Mouse (Mus musculus) layer of hippocampus, adult 9-10 months (tissue): Measurements from ENCODE around the gene Celf2.
A peak's percentile ranks its signal among the peaks of the same experiment; 100 is the strongest.

ENCODE experiments used
- DNase-seq: peaks from one replicate; pipeline ENCODE4 v3.0.0; 2022; ENCODE audit warnings: low spot score

Gene Celf2

DNA sequence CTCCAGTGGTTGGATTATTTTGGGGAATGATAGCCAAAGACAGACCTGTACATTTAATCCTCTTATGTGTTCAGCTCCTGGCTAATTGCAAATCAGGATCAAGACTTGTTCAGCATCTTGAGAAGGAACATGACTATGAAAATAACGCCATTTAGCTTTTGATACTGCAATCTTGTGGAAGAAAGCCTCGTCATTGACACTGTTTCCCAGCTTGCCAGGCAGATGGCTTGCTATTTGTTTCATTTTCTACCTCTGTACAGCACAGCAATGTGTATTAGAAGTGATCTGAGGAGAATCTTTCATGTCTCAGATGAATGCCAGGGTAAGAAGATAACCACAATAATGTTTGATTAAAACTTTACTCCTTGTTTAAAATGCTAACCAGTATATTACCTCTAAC is 315.9 kb downstream of the Celf2 start:
- no peak for DNase-seq

DNA sequence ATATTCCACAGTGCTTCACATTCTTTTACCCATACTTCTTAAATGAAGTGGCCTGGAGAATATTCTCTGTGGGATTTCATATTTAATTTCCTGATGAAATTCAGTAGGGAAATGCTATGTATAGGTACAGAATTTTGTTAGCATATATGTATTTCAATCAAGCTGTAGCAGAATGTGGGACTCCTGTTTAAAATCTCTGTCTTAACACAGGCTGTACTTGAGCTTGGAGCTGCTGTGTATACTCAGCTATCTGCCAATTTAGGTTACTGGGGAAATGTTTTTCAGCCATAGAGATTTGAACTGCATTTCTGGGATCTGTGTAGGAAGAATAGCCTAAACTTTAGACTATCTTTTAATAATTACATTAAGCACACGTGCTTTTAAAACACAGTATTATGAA is 330.2 kb downstream of the Celf2 start:
- DNase-seq = no peak

DNA sequence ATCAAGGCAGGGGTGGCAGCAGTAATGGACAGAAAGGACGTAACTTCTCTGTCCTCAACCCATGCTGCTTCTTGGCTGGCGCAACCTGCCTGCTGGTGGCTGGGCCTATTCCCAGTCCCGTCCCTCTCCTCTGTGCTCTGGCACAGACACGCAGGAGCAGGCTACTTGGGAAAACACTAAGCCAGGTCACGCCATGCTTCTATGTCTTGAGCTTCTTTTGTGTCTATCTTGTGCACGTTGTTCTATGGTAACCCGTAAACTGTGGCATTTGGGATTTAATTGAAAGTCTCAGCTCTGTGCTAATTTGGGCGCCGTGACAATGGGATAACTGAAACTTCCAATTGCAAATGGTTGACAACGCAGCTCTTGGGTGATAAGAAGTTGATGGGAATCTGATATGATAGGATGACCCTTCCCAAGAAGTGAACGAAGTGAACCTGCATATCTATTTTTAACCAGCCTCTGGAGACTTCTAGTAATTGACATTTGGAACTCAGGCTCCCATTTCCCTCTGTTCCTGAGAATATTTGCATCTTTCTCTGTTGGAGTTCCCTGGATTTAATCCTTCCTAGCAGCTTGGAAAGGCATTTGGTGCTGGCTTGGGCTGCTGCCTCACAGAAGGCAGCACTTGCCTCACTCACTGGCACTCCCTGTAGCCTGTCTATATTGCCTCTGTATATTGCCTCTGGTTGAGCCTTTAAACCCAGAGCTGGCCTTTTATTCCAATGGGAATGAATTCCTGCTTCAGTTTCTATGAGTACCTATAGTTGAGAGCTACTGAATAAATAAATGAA is 335.9 kb downstream of the Celf2 start:
- peak; percentile 38 for DNase-seq

DNA sequence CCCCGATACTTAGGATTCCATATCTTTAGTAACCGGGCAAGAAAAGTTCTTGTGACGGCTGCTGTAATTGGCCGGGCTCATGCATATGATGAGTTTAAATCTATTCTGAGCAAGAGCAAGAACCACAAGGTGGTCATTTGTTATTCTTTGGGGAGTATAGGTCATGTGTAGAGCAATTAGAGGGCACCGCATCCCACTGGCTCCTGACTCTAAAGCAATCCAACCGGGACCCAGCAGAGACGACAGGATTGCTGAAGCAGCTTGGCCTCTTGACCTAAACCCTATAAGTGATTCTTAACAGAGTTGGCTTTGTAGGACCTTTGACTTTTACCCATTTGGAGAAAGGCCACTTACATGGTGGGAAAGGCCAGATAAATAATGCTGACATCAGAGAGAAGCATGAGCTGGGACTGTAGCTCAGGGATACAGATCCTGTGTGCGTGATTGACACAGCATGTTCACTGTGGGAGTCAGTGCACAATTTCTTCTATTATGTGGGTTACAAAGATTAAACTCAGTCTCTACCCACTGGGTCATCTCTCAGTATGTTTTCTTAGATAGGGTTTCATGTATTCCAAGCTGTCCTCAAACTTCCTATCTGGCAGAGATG is 338.2 kb downstream of the Celf2 start:
- DNase-seq = no peak

DNA sequence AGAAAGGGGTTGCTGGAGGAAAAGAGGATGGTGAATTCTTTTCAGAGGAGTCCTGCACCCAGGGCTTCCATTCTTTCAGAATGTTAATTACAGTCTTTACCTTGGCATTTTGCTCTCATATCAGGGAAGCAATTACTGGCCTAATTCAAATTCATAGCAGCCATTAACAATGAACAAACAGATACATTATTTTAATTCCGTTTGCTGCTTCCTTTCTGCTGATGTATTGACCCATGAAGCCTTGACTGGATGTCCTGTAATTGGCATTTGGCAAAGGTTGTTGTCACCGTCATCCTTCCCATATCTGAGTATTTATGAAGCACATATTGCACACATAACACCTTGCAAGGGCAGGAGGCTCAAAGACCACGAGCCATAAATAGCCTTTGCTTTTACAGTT is 343.6 kb downstream of the Celf2 start:
- no peak for DNase-seq

DNA sequence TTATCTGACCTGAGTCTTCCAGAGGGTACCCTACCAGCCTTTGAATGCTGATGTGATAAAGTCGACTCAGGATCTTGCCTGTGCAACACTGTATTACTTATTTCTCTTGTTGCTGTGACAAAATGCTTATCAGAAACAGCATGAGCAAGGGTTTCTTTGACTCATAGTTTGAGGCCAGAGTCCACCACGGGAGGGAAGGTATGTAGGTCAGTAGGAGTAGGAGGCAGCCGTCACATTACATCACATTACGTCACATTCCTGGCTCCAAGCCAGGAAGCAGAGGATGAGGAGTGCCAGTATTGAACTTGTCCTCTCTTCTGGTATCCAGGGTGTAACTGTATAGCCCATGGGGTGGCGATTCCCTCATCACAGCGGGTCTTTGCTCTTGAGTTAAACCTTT is 349.3 kb downstream of the Celf2 start:
- no peak for DNase-seq

DNA sequence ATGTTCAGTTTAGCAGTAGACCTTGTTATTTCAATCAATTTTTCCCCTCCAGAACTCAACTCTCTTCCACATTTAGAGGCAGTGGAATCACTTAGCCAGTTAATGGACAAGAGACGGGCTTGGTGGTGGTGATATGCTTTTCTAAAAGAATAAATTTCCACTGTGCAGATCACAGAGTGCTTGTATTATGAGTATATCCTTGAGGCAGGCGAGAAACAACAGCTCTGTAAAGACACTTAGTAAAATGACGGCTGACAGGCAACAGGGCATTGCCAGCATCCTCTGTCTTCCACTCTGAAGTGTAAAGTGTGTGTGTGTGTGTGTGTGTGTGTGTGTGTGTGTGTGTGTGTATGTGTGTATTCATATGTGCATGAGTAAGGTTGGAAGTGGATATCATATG is 362.1 kb downstream of the Celf2 start:
- no peak for DNase-seq

DNA sequence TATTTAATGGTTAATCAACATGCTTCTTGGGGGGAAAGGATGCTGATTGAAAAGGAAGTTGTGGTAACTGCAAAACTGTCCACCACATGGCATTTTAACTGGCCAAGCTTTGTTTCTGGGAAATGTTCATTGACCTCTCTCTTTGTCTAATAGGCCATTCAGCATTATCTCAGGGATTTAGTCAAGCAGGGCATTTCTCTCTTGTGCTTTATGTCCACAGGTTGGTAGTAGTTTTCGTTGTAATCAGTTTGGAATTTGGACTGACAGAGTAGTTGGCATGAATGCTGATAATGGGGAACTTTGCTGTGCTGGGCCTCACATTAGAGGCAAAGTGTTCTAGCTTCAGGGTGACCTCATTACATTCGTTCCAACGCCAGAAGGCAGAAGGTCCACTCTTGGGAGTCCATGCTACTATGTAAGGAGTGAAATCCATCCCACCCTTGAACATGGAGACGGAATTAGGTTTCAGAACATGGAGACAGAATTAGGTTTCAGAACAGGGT is 363.8 kb downstream of the Celf2 start:
- no peak for DNase-seq

DNA sequence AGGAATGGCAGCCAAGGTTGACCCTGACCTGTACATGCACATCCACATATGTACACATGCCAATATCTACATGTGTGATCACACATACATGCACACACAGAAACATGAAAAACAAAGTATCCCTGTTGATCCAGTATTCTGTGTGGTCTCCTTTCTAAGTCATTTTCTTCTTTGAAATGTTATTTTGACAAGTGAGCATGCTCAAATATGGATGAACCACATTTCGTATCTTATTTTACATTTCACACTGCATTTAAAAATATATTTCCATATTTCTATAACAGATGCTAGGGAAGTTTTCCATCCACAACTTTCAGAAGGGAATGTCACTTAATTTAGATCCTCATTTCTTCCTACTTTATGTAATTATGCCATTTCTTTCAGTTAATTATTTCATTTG is 364.5 kb downstream of the Celf2 start:
- DNase-seq = no peak

DNA sequence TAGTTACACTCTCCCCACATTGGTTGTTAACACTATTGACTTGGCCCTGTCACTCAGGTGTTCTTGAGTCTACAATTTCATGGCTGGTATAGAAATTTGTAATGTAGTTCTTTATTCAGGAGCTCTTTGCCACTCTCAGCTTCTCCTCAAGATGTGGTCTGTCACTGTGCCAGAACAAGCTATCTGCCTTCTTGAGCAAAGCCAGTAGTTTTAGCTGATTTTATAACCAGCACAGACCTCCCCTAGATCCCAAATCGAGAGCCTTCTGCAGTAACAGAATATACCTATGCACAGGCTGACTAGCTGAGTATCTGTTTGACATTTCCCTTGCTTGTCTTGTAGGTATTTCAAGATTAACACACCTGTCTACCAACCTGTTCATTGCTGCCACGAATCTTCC is 386.0 kb downstream of the Celf2 start:
- no peak for DNase-seq

DNA sequence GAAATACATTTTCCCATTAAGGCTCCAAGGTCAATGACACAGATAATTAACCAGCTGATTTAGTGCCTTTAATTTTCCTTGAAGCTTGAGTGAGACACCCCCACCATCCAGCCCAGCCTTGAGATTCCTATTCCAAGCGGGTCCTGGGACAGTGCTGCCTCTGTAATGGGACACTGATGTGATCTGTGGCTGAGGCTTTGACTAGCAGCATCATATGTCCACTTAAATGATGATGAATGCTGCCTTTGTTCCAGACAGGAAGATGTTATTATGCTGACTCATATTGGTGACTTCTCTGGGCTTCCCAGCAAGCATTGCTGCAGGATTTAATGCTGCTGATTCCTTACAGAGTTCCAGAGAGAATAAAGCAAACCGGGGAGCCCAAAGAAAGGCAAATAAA is 393.6 kb downstream of the Celf2 start:
- DNase-seq = no peak

DNA sequence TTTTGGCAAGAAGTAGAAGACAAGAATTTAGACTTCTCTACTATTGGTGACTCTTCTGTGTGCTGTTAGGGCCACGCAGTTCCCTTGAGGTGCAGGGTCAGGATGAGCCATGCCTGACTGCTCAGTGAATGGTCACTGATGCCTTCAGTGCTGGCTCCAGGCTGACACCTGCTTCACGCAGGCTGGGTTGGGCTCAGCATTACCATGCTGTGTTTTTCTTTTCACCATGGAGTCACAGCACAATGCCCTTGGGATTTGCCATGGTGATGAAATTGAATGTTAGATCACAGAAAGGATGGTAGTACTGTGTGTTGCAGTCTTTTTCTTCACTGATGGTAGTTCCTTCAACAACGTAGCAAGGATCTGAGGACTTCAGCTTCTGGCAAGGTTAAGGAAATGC is 394.2 kb downstream of the Celf2 start:
- no peak for DNase-seq

DNA sequence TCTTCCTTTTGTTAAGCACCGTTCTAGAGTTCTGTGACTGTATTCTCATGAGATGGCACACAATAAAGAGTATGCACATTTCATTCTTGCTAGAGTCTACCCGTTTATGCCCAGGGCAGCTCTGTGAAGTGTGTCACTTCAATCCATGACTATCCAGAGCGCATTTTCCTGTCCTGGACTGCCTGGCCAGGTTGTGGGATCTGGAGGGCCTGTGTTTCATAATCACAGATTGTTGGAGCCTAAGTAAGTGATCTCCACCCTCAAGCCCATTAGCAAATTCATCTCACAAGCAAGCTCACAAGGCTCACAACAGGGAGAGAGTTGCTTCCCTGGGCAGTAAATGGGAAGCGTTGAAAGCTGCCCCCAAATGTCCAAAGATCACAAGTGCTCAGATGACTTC is 395.6 kb downstream of the Celf2 start:
- DNase-seq = no peak

DNA sequence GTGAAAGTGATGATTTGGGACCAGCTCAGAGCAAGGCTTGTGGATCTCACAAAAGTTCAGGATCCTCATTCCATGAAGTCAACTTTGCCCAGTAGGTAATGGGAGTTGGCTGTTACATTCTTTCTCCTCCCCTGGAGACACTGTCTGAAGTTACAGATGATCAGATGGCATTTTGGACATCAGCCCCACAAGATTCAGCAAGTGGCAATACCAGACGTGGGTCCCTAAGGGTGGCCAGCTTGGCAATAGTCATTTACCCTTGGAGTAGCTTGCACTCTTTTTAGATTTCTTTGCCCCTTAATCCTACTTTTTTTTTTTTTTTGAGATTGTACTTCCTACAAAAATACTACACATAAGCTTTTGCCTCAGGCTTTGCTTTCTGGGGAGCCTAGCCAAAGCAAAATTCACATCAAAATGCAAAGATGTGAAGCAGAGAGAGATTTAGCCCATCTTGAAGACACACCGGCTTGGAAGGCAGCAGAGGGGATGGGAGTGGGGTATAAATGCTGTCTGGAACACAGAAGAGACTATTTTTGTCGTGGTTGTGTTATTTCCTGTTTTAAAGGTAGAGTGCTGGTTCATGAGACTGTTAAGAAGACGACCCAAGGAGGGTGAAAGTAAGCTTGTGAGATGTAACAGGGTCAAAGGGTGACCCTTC is 397.1 kb downstream of the Celf2 start:
- no peak for DNase-seq

DNA sequence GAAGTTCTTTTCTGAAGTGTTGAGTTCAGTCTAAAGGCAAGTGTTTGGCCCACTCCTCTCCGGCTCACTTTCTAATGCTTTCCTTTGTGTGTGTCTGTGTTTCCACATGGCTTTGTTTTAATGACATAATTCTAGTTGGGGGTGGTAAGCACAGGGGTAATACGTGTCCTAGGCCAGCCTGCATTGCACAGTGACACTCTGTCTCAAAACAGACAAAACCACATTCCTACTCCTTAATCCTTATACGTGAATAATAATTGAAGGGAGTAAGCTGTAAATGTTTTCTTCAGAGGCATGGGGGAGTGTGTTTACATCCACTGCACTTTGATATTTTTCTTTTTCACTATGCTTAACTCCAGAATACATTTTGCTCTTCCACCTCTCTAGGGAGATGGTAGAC is 415.9 kb downstream of the Celf2 start:
- DNase-seq = no peak

DNA sequence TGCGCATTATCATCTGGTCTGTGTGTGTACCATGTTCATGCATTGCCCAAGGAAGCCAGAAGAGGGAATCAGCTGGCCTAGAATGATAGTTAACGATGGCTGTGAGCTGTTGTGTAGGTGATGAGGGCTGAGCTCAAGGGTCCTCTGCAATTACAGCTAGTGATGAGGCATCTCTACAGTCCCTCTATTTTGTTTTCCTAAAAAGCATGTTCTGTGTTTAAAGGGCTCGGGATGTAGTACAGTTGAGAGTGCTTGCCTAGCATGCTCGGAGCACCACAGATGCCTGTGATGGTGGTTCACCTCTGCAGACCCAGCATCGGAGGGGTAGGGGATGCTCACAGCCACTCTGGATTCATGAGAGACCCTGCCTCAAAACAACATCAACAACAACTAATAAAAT is 416.7 kb downstream of the Celf2 start:
- no peak for DNase-seq

DNA sequence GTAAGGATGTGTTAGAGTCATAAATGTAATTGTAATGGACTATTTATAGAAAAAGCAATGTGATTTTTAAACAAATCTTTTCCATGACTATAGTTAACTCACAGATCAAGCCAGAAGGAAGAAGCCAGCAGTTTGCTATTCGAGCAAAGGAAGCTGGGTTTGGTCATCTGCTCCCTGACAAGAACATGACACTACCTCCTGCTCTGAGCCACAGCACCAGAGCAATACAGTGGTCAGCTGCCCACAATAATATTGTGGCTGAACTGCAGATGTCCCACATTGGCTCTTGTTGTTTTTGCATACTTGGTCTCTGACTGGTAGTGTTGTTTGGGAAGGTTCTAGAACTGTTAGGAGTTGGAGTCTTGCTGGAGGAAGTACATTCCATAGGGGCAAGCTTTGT is 418.9 kb downstream of the Celf2 start:
- no peak for DNase-seq

DNA sequence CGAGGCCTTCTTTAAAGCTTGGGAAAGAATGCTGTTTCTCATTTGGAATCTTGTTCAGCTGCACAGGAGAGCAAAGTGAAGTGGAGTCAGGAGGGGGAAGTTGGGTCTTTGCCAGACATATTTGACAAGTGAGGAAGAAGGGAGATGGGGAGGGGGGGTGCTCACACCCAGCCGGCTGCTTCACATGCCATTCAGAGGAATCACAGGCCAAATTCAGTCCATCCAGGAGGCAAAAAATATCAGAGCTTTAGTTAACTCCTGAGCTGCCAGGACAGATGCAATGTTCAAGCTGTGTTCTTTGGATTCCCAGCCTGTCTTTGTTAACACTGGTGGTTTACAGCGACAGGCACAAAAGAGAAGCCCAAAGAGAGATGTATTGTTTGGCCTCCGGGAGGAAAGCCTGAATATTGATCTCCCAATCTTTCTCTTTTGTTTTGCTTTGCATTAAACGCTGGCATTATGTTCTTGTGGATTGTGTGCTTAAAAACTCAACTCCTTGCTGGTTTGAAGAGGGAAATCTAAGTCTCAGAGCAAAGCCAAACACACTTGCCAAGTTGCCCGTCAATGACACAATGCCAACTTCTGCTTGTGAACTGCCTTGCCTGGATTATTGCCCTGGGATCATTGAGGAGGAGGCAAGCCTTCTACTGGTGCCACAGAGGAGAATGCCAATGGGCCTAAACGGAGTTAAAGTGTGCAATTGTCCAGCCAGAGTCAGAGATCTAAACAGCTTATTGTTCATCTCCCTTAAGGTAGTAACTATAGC is 420.1 kb downstream of the Celf2 start:
- DNase-seq = no peak

DNA sequence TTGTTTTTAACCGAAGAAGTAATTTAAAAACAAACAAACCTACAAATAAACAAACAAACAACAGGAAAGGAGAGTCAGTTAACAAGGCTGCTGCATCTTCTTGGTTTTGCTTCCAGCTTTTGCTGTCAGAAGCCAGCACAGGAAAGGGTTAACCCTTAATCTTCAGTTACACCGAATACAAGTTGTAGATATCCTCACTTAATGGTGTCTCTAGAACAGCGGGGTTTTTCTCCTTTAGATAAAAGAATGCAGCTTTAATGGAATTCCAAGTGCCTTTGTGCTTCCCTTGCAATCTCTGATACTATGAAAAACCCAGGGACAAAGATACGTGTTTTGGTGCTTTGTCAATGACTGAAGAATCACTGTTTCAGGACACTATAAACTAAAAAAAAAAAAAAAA is 420.8 kb downstream of the Celf2 start:
- no peak for DNase-seq

DNA sequence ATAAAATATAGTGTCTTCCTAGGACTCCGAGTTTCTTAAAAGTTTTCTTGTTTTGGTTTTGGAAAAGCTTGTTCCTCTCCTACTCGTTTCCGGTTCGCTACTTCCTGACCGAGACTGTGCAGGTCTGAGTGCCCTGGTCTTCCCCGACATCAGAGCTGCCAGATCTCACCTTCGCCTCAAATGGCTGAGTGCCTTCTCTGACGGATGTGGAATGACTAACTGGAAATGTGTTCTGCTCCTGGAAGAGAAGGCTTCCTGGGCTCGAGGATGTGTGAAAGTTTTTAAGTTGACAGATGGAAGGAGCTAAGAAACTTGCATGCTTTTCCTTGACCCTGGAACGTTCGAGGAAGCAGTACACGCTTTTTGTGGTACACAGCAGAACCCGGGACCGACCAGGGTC is 421.9 kb downstream of the Celf2 start:
- DNase-seq = no peak

DNA sequence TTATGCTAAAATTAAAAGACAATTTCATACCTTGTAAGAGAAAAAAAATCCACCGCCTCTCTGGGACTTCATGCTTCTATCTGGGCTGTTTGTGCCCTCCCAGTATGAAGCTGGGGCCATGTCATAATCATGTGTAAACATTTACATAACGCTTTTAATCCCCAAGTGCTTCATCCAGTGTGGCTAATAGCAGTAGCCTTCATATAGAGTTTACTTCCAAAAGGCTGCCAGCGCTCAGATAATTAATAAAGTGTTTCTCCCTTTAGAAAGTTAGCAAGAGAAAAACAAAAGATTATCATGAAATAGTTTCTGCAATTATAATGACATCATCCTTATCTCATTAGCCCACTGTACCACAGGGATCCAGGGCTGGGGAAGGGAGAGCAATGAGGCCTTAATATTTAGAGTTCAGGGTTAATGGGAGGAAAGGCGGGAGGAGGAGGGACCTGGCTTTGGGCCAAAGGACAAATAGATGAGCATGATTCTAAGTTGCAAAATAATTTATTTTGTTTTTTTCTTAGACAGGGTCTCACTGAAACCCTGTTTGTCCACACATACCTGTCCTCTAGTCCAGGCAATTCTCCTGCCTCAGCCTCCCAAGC is 425.8 kb downstream of the Celf2 start:
- DNase-seq = no peak

DNA sequence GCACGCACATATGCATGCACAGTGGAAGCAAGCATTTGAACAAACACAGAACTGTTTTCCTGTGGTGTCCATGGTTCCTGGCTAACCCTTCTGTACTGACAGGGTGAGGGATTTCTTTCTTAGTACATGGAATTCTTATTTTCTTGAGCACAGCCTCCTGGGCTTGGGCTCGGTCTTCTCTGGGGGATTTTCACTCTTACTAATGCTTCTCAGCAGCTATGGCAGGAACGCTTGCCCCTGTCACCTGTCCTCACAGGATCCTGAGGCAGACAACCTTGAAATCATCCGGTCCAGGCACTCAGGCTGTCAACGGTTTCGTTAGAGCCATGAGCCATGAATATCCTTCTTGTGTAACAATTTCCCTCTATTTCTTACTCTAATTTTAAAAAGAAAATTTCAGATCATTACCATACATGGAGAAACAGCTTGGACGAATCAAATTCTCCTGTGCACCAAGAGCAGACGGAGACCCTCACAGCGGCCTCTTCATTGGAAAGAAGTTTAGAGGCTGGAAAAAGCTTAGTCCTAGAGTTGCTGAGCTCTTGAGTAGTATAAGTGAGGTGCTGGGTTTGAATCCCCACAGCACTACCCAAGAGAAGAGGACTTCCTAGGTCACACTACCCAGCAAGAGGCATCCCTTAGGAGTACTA is 426.9 kb downstream of the Celf2 start:
- DNase-seq = no peak
